Mouse (Mus musculus): ENCODE data around the gene Olfr811. TPM values are rescaled to one million over a fixed set of nuclear protein-coding genes. Genes with fewer than 3 reads are reported as not detected.

Olfr811 gene
- not detected in 2 replicates for polyA plus RNA-seq (2015; fragmentation: Nextera tagmentation; extraction: Ambion mirVana)

DNA sequence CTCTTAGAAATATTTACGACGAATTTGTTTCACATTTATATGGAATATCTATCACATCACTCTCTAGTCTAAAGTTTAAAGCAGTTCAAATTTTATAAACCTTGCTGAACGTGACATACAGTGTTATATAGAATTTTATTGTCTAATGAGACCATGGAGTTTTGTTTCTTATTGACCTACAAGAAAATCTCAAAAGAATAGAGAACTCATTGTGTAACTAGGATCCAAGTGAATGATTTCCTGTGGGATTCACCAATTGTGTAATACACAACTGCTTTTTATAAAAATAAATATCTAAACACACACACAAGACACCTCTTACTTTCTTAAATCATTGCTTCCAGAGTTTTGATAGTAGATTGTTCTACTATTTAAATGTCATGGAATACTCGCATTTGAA is at the start of gene Olfr811:
TSS of gene Olfr811 (minus strand) at position 101 of the 400 bp plus-strand sequence.
- Histone ChIP-seq H3K27me3 (no peaks in the 10 kb centered on the region), H3K4me2 (no peak within 1 kb of the TSS), H3K27ac (replicated peaks) (no peak within 1 kb of the TSS), H3K36me3 (replicated peaks) (no peaks in the 10 kb centered on the region), H3K9ac (no peak within 1 kb of the TSS), H3K4me1 (replicated peaks) (no peaks in the 10 kb centered on the region), H3K9me3 (replicated peaks) (no peaks in the 10 kb centered on the region), H3K4me3 (replicated peaks) (no peak within 1 kb of the TSS)
- 64% methylated on average over 4 of the region's 4 CpGs for WGBS (ENCODE audit: insufficient replicate concordance)
- ATAC-seq (ENCODE audit: insufficient read depth) = no peak

DNA sequence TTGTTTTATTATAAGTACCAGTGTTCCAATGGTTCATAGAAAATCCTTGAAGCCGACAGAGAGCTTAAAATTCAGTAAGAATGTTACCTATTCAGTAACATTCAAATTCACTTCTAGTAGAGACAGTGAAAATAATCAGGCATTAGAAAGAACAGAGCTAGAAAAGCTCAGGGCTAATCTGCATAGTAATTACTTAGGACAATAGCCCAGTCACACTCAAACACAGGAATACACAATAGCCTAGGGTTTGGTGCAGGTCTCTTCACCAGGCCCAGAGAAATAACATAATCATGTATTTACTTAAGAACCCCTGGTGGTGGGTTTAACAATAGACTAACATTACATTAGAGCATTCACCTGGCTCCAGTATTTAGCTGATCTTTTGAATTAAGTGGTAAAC is 43.1 kb upstream of the Olfr811 start:
- no peak for ATAC-seq (ENCODE audit: insufficient read depth)
- H3K27me3 ChIP-seq = no peaks in the 10 kb centered on the region
- H3K27ac ChIP-seq (replicated peaks) = no peak overlapping the region
- WGBS (ENCODE audit: insufficient replicate concordance) = 45% methylated on average over 1 of the region's 1 CpGs
- no peak overlapping the region for H3K4me2 ChIP-seq
- H3K9ac ChIP-seq = no peak overlapping the region
- H3K9me3 ChIP-seq (replicated peaks) = 0 out of 2 replicates have a peak, but pooled peaks cover 3% of the 10 kb centered on the region
- no peak overlapping the region for H3K4me3 ChIP-seq (replicated peaks)
- no peaks in the 10 kb centered on the region for H3K36me3 ChIP-seq (replicated peaks)
- no peaks in the 10 kb centered on the region for H3K4me1 ChIP-seq (replicated peaks)

- Histone ChIP-seq H3K27me3 (no peaks in the 10 kb centered on the region), H3K4me1 (replicated peaks) (no peaks in the 10 kb centered on the region), H3K9me3 (replicated peaks) (0 out of 2 replicates have a peak, but pooled peaks cover 3% of the 10 kb centered on the region), H3K27ac (replicated peaks) (no peak within 1 kb of the TSS), H3K9ac (no peak within 1 kb of the TSS), H3K36me3 (replicated peaks) (no peaks in the 10 kb centered on the region), H3K4me3 (replicated peaks) (no peak within 1 kb of the TSS), H3K4me2 (no peak within 1 kb of the TSS)
- WGBS (ENCODE audit: insufficient replicate concordance) = 39% methylated on average over 1 of the region's 1 CpGs
- no peak for ATAC-seq (ENCODE audit: insufficient read depth)
Measured at GRCm38 (mm10) chr10:129845994-129846393, 41.8 kb upstream of the Olfr811 start, which contains the start of gene Olfr812. TSS of gene Olfr812 (minus strand) at chr10:129846094.

DNA sequence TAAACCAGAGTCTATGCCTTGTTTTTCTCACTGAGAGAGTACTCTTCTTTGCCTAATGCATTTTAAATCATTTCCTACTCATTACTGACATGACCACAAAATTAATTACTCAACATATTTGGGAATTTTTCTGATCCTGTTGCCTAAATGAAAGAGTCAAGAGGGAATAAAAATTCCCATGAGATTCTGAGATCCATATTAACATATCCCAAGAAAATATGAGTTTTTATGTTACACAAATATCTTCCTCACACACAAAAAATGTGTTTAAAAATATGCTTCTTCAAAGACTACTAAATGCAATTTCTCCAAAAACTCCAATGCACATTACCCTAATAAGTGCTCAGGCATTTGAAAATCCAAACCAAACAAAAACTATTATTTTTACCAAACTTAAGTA is 9.4 kb downstream of the Olfr811 start, which contains the start of gene Olfr810:
TSS of gene Olfr810 (minus strand) at position 101 of the 400 bp plus-strand sequence.
- Histone ChIP-seq H3K27me3 (no peaks in the 10 kb centered on the region), H3K36me3 (replicated peaks) (no peaks in the 10 kb centered on the region), H3K4me2 (no peak within 1 kb of the TSS), H3K9ac (no peak within 1 kb of the TSS), H3K27ac (replicated peaks) (no peak within 1 kb of the TSS), H3K9me3 (replicated peaks) (no peaks in the 10 kb centered on the region), H3K4me1 (replicated peaks) (no peaks in the 10 kb centered on the region), H3K4me3 (replicated peaks) (no peak within 1 kb of the TSS)
- ATAC-seq (ENCODE audit: insufficient read depth) = no peak

DNA sequence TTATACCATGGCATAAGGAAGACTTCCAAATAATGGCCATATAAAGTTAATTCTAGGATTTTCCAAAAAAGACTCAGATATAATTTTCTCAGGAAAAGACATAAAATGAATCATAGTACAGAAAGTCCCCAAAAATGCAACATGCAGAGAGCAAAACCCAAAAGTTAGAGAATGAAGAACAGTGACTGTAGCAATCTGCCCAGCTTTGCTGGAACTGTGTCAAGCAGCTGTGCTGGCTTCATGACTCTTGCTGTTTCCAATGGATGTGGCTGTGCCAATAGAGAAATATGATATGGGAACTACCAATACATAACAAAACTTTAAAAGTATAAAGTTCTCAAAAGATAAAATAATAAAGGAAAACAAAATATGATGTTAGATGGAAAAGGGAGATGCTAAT is 26.1 kb downstream of the Olfr811 start:
- no peak overlapping the region for H3K4me2 ChIP-seq
- H3K36me3 ChIP-seq (replicated peaks) = no peaks in the 10 kb centered on the region
- no peak overlapping the region for H3K4me3 ChIP-seq (replicated peaks)
- no peaks in the 10 kb centered on the region for H3K9me3 ChIP-seq (replicated peaks)
- no peaks in the 10 kb centered on the region for H3K4me1 ChIP-seq (replicated peaks)
- H3K9ac ChIP-seq = no peak overlapping the region
- H3K27ac ChIP-seq (replicated peaks) = no peak overlapping the region
- no peak for ATAC-seq (ENCODE audit: insufficient read depth)
- H3K27me3 ChIP-seq = no peaks in the 10 kb centered on the region

DNA sequence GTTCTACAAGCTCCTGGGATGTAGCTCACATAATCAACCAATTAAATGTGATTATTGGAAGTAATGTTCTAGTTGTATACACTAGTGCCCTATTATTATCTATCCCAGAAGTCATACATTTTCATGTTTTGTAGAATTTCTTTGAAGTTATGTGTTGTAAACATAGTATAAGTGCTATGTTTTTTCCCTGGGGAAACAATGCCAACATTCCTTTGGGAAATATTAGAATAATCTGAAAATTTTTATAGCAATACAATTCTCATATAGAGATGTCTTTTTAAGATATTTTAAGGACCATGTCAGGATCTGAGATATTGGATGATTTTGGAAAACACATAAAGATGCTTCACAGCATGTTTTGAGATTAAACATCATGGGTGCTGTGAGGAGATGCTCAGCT is 29.9 kb downstream of the Olfr811 start, which contains the start of gene Olfr809:
TSS of gene Olfr809 (plus strand) at position 301 of the 400 bp plus-strand sequence.
- H3K4me1 ChIP-seq (replicated peaks) = no peaks in the 10 kb centered on the region
- H3K27ac ChIP-seq (replicated peaks) = no peak within 1 kb of the TSS
- no peak within 1 kb of the TSS for H3K4me2 ChIP-seq
- H3K9me3 ChIP-seq (replicated peaks) = no peaks in the 10 kb centered on the region
- ATAC-seq (ENCODE audit: insufficient read depth) = no peak
- no peak within 1 kb of the TSS for H3K4me3 ChIP-seq (replicated peaks)
- no peak within 1 kb of the TSS for H3K9ac ChIP-seq
- no peaks in the 10 kb centered on the region for H3K36me3 ChIP-seq (replicated peaks)
- no peaks in the 10 kb centered on the region for H3K27me3 ChIP-seq

GRCm38 (mm10) chr10:129765182-129765581 is 39.0 kb downstream of the Olfr811 start, which contains the start of gene Olfr808:
TSS of gene Olfr808 (plus strand) at chr10:129765482.
- no peaks in the 10 kb centered on the region for H3K4me1 ChIP-seq (replicated peaks)
- H3K9ac ChIP-seq = no peak within 1 kb of the TSS
- no peak within 1 kb of the TSS for H3K4me2 ChIP-seq
- H3K4me3 ChIP-seq (replicated peaks) = no peak within 1 kb of the TSS
- no peaks in the 10 kb centered on the region for H3K27me3 ChIP-seq
- H3K27ac ChIP-seq (replicated peaks) = no peak within 1 kb of the TSS
- H3K36me3 ChIP-seq (replicated peaks) = no peaks in the 10 kb centered on the region
- ATAC-seq (ENCODE audit: insufficient read depth) = no peak
- no peaks in the 10 kb centered on the region for H3K9me3 ChIP-seq (replicated peaks)
- 46% methylated on average over 1 of the region's 1 CpGs for WGBS (ENCODE audit: insufficient replicate concordance)

DNA sequence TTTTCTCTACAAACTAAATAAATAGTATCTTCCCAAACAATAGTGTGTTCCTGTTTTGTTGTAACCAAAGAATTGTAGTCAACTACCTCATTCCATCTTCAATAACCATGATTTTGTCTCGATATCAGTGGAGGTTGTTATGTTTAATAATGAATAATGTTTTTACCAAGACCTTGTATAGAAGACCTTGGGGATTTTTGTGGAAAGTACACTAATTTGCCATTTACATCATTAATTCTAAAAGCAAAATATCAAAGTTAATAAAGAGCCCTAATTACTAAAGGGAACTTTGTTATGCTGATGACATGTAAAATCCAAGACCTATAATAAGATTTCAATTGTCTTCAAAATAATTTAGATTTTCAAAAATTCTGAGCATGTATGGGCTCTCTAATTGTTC is 46.5 kb downstream of the Olfr811 start, which contains the start of gene Olfr807:
TSS of gene Olfr807 (minus strand) at position 101 of the 400 bp plus-strand sequence.
- Histone ChIP-seq H3K9ac (no peak within 1 kb of the TSS), H3K36me3 (replicated peaks) (no peaks in the 10 kb centered on the region), H3K4me2 (no peak within 1 kb of the TSS), H3K27me3 (no peaks in the 10 kb centered on the region), H3K9me3 (replicated peaks) (no peaks in the 10 kb centered on the region), H3K27ac (replicated peaks) (no peak within 1 kb of the TSS), H3K4me3 (replicated peaks) (no peak within 1 kb of the TSS), H3K4me1 (replicated peaks) (no peaks in the 10 kb centered on the region)
- WGBS (ENCODE audit: insufficient replicate concordance) = 52% methylated on average over 1 of the region's 1 CpGs
- ATAC-seq (ENCODE audit: insufficient read depth) = no peak

Other genes with a start within 250 kb of the Olfr811 start
- gene Olfr794, start 236.7 kb downstream of the Olfr811 start, polyA plus RNA-seq (2015; fragmentation: Nextera tagmentation; extraction: Ambion mirVana) = not detected in 2 replicates
- not detected in 2 replicates for gene Olfr796, start 191.8 kb downstream of the Olfr811 start, polyA plus RNA-seq (2015; fragmentation: Nextera tagmentation; extraction: Ambion mirVana)
- not detected in 2 replicates for gene Olfr798, start 176.5 kb downstream of the Olfr811 start, polyA plus RNA-seq (2015; fragmentation: Nextera tagmentation; extraction: Ambion mirVana)
- not detected in 2 replicates for gene Olfr799, start 166.9 kb downstream of the Olfr811 start, polyA plus RNA-seq (2015; fragmentation: Nextera tagmentation; extraction: Ambion mirVana)
- not detected in 2 replicates for gene Olfr800, start 146.7 kb downstream of the Olfr811 start, polyA plus RNA-seq (2015; fragmentation: Nextera tagmentation; extraction: Ambion mirVana)
- gene Olfr801, start 130.5 kb downstream of the Olfr811 start, polyA plus RNA-seq (2015; fragmentation: Nextera tagmentation; extraction: Ambion mirVana) = not detected in 2 replicates
- gene Olfr802, start 116.2 kb downstream of the Olfr811 start, polyA plus RNA-seq (2015; fragmentation: Nextera tagmentation; extraction: Ambion mirVana) = not detected in 2 replicates
- not detected in 2 replicates for gene Olfr803, start 110.1 kb downstream of the Olfr811 start, polyA plus RNA-seq (2015; fragmentation: Nextera tagmentation; extraction: Ambion mirVana)
- gene Olfr804, start 101.2 kb downstream of the Olfr811 start, polyA plus RNA-seq (2015; fragmentation: Nextera tagmentation; extraction: Ambion mirVana) = not detected in 2 replicates
- gene Olfr805, start 75.0 kb downstream of the Olfr811 start, polyA plus RNA-seq (2015; fragmentation: Nextera tagmentation; extraction: Ambion mirVana) = not detected in 2 replicates
- not detected in 2 replicates for gene Olfr806, start 62.5 kb downstream of the Olfr811 start, polyA plus RNA-seq (2015; fragmentation: Nextera tagmentation; extraction: Ambion mirVana)
- gene Olfr807, start 46.6 kb downstream of the Olfr811 start, polyA plus RNA-seq (2015; fragmentation: Nextera tagmentation; extraction: Ambion mirVana) = not detected in 2 replicates
- not detected in 2 replicates for gene Olfr808, start 38.9 kb downstream of the Olfr811 start, polyA plus RNA-seq (2015; fragmentation: Nextera tagmentation; extraction: Ambion mirVana)
- gene Olfr809, start 29.8 kb downstream of the Olfr811 start, polyA plus RNA-seq (2015; fragmentation: Nextera tagmentation; extraction: Ambion mirVana) = not detected in 2 replicates
- gene Olfr810, start 9.5 kb downstream of the Olfr811 start, polyA plus RNA-seq (2015; fragmentation: Nextera tagmentation; extraction: Ambion mirVana) = not detected in 2 replicates
- gene Olfr812, start 41.7 kb upstream of the Olfr811 start, polyA plus RNA-seq (2015; fragmentation: Nextera tagmentation; extraction: Ambion mirVana) = not detected in 2 replicates
- not detected in 2 replicates for gene Olfr813, start 51.0 kb upstream of the Olfr811 start, polyA plus RNA-seq (2015; fragmentation: Nextera tagmentation; extraction: Ambion mirVana)
- gene Olfr814, start 75.5 kb upstream of the Olfr811 start, polyA plus RNA-seq (2015; fragmentation: Nextera tagmentation; extraction: Ambion mirVana) = not detected in 2 replicates
- not detected in 2 replicates for gene Olfr815, start 101.5 kb upstream of the Olfr811 start, polyA plus RNA-seq (2015; fragmentation: Nextera tagmentation; extraction: Ambion mirVana)
- gene Olfr816, start 111.2 kb upstream of the Olfr811 start, polyA plus RNA-seq (2015; fragmentation: Nextera tagmentation; extraction: Ambion mirVana) = not detected in 2 replicates
- gene Olfr818, start 144.7 kb upstream of the Olfr811 start, polyA plus RNA-seq (2015; fragmentation: Nextera tagmentation; extraction: Ambion mirVana) = not detected in 2 replicates
- gene Olfr819, start 162.9 kb upstream of the Olfr811 start, polyA plus RNA-seq (2015; fragmentation: Nextera tagmentation; extraction: Ambion mirVana) = not detected in 2 replicates
- gene Olfr247, start 171.7 kb upstream of the Olfr811 start, polyA plus RNA-seq (2015; fragmentation: Nextera tagmentation; extraction: Ambion mirVana) = not detected in 2 replicates
- not detected in 2 replicates for gene Gm10310, start 180.7 kb upstream of the Olfr811 start, polyA plus RNA-seq (2015; fragmentation: Nextera tagmentation; extraction: Ambion mirVana)
- gene Olfr820, start 208.2 kb upstream of the Olfr811 start, polyA plus RNA-seq (2015; fragmentation: Nextera tagmentation; extraction: Ambion mirVana) = not detected in 2 replicates
- gene Olfr821, start 226.0 kb upstream of the Olfr811 start, polyA plus RNA-seq (2015; fragmentation: Nextera tagmentation; extraction: Ambion mirVana) = not detected in 2 replicates

Data from liver, embryonic 15.5 days (tissue).